Mouse (Mus musculus): ENCODE data around the gene Ankrd6.

Ankrd6 gene

DNA sequence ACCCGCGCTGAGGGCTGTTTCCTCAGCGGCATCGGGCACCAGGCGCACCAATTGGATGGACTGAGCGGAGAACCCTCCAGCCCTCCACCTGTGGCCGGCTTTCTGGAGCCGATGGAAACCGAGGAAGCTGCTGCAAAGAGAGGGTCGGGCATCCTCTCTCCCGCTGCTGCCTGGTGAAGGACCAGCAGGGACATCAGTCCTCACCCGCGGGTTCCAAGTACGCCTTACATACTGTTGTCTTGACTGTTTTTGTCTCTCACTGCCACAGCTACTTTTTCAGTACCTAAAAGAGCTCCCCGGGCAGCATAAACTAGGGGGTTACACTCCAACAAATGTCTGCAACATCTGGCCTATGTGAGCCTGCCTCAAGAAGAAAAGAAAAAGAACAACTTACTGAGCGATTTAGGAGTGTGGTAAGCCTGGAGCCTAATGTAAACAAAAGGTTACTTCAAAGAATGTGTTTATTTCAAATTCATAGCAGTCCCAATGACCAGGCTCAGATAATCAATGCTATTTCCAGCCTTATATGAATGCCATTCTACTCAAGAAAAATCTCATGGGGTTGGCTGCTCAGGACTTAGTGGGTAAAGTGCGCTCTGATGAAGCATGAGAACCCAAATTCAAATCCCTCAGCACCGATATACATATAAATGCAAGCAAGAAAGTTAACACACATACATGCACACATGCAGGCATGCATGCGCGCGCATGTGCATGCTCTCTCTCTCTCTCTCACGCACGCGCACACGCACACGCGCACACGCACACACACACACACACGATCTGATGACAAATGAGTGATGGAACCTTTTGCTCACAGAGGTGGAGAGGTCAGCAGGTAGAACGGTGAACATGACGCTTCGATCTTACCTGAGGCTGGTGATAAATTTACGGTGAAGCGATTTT lies 647 bp upstream of the Ankrd6 start:
- DNase-seq (ENCODE audit: low read depth, low spot score): peak; percentile 71

- no peak for DNase-seq (ENCODE audit: low read depth, low spot score)
Measured at GRCm38 (mm10) chr4:32948696-32949095, 1.9 kb downstream of the Ankrd6 start.

DNA sequence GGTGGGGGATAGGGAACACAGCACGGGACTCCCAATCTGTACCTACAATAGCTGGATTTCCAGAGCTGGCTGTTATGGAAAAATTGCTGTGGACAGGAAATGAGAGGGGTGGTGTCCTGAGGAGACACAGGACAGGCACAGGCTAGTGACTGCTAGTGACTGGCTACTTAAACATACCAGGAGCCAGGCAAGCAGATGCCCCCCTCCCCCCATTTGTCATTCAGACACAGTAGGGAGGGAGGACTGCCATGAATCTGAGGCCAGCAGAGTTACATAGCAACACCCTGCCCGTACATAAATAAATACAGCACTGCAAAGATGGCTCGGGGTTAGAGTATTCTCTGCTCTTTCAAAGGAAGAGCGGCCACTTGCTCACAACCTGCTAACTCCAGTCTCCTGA lies 3.0 kb downstream of the Ankrd6 start:
- no peak for DNase-seq (ENCODE audit: low read depth, low spot score)

GRCm38 (mm10) chr4:32940984-32941383 lies 9.7 kb downstream of the Ankrd6 start:
- no peak for DNase-seq (ENCODE audit: low read depth, low spot score)

GRCm38 (mm10) chr4:32939964-32940363 lies 10.7 kb downstream of the Ankrd6 start:
- no peak for DNase-seq (ENCODE audit: low read depth, low spot score)

- DNase-seq (ENCODE audit: low read depth, low spot score): no peak
Measured at GRCm38 (mm10) chr4:32939521-32939920, 11.1 kb downstream of the Ankrd6 start.

DNA sequence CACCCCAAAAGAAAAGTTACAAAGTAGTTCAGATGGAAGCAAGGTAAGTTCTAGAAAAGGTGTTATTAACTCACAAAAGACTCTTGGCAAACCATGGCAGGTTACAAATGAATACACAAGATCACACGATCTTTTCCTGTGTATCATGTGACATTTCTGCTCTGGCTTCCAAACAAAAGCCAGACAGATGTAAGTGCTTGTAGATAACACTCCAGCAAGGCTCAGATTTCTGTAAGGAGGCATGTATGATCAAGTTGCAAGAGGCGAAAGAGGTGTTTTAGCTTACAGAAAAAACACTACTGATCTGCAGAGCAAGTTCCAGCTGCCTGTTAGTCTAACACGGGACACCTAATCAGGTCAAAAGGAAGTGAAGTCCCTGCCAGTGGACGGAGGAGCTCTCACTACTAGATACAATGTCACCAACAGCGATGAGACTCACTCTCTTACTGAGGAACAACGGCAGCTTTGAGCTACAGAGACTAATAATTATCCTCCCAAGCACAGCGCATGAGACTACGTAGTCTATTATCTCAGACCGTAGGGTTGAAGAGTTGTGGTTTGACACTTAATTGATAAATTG lies 13.8 kb downstream of the Ankrd6 start:
- DNase-seq (ENCODE audit: low read depth, low spot score): no peak

GRCm38 (mm10) chr4:32932056-32932455 lies 18.6 kb downstream of the Ankrd6 start:
- DNase-seq (ENCODE audit: low read depth, low spot score): peak; percentile 87

- no peak for DNase-seq (ENCODE audit: low read depth, low spot score)
Measured at GRCm38 (mm10) chr4:32929750-32930149, 20.9 kb downstream of the Ankrd6 start.

- peak; percentile 81 for DNase-seq (ENCODE audit: low read depth, low spot score)
Measured at GRCm38 (mm10) chr4:32928692-32929448, 21.8 kb downstream of the Ankrd6 start.

- no peak for DNase-seq (ENCODE audit: low read depth, low spot score)
Measured at GRCm38 (mm10) chr4:32923891-32924294, 26.7 kb downstream of the Ankrd6 start.

- no peak for DNase-seq (ENCODE audit: low read depth, low spot score)
Measured at GRCm38 (mm10) chr4:32923436-32923835, 27.2 kb downstream of the Ankrd6 start.

- no peak for DNase-seq (ENCODE audit: low read depth, low spot score)
Measured at GRCm38 (mm10) chr4:32922871-32923270, 27.8 kb downstream of the Ankrd6 start.

DNA sequence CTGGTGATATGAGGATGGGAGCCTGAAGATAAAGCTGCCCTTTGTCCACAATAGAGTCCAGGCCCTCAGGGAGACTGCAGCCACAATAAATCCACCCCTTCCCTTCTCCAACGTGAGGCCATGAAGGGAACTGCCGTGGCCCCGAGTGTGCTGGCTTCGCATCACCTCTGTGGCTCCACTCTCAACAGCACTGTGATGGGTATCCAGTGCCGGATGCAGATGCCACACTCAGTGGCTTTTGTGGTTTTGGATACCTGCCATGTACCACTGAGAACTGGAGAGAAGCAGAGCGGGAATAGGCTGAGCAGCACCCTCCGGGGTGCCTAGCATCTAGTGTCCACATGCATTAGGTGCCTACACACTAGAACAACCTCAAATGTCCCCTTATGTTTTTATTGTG lies 29.8 kb downstream of the Ankrd6 start:
- no peak for DNase-seq (ENCODE audit: low read depth, low spot score)

DNA sequence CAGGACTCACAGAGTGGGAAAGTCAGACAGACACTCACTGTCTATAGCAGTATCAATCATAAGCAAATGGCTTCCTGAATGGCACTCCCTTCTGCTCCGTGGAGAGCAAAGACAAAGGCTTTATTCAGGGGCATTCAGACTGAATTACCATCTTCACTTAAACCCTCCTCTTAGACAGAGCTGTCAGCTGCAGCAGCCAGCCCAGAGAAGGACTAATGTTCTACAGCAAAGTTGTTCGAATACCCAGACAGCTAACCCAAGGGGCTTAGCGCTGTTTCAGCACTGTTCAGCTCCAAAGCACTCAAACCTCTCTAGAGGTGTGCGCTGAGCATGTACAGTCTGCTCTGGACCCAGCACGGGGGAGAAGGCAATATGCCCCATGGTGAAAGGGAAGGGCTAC lies 32.1 kb downstream of the Ankrd6 start:
- DNase-seq (ENCODE audit: low read depth, low spot score): no peak

- DNase-seq (ENCODE audit: low read depth, low spot score): no peak
Measured at GRCm38 (mm10) chr4:32916689-32917385, 33.8 kb downstream of the Ankrd6 start.

DNA sequence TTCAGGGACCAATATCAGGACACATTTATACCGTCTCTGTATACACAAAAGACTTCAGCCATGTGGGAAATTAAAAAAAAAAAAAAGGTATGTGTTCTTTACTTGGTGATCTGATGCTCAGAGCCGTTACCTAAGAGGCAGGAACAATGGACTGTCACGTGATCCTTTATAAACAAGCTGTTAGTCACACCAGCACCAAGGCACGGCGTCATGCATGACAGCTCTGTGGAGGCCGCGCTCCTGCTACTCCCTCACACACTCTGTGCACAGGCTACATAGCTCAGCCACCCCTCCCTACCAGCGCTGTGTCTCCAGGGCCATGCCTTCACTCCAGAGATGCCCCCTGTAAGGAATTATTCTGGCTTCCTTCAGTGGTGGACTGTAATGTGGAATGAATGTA lies 34.7 kb downstream of the Ankrd6 start:
- no peak for DNase-seq (ENCODE audit: low read depth, low spot score)

GRCm38 (mm10) chr4:32909996-32910395 lies 40.6 kb downstream of the Ankrd6 start:
- no peak for DNase-seq (ENCODE audit: low read depth, low spot score)

GRCm38 (mm10) chr4:32909241-32909979 lies 41.2 kb downstream of the Ankrd6 start:
- DNase-seq (ENCODE audit: low read depth, low spot score): peak; percentile 55

- DNase-seq (ENCODE audit: low read depth, low spot score): no peak
Measured at GRCm38 (mm10) chr4:32907631-32908030, 43.0 kb downstream of the Ankrd6 start.

- peak; percentile 74 for DNase-seq (ENCODE audit: low read depth, low spot score)
Measured at GRCm38 (mm10) chr4:32906627-32907026, 44.0 kb downstream of the Ankrd6 start.
